Mouse (Mus musculus) embryonic fibroblast, embryonic 13.5 days (primary cell): ENCODE measurements around the gene Cdh18.

Experiments
- CTCF ChIP-seq: IDR thresholded peaks from 2 replicates; pipeline ENCODE4 v1.5.1; 2011; ENCODE audit warnings: mild to moderate bottlenecking, control low read depth, low read length, moderate library complexity, borderline replicate concordance; ENCODE audit not compliant: insufficient read depth
- POLR2A ChIP-seq: IDR thresholded peaks from 2 replicates; pipeline ENCODE4 v1.6.1; 2011; ENCODE audit warnings: low read depth, mild to moderate bottlenecking, control low read depth, low read length, moderate library complexity

GRCm38 (mm10) chr15:23351078-23351477 is 802.3 kb downstream of the Cdh18 start:
- TF ChIP-seq POLR2A (no peak), CTCF (no peak)
